ENCODE assay signal across 9 mouse cellular contexts in genomic region chr17:5923281-5923680, GRCm38 (mm10). TPM values are rescaled to one million over a fixed set of nuclear protein-coding genes. Genes with fewer than 3 reads are reported as not detected.
DNase-seq lines count a peak whose midpoint lies in the region; ATAC-seq lines count a peak whose summit lies in the region.
"Had no signal": no experiment of that assay in that cellular context is flagged by ENCODE, and none has a peak within 500 bp of the region (broad histone marks: within the 10 kb centered on the region; RNA-seq: fewer than 3 reads in every experiment).

No protein-coding gene starts in this region.

- no peak overlapping the region for H3K9ac ChIP-seq in kidney, embryonic 14.5 days (ENCODE audit: low read depth, low read length)
- H3K9ac ChIP-seq: limb, embryonic 15.5 days had no signal

- no peak overlapping the region for H3K27ac ChIP-seq in kidney, embryonic 14.5 days (ENCODE audit: low read depth, low read length)
- H3K27ac ChIP-seq: limb, embryonic 15.5 days had no signal

- peak; percentile 16 for DNase-seq in CD4-positive, CD25-positive, alpha-beta regulatory T cell, adult 2 months (ENCODE audit: low read depth, low spot score)
- peak; percentile 53 to 58 for DNase-seq in kidney, postnatal 4 days
- no peak for DNase-seq in kidney, adult 18-20 months
- DNase-seq in R1 (ENCODE audit: low read depth, low spot score): peak; percentile 56
- DNase-seq in induced T-regulatory cell, adult 2 months (ENCODE audit: low read depth): peak; percentile 23
- peak; percentile 62 to 78 for DNase-seq in right cerebral cortex, postnatal 10 days (ENCODE audit: low spot score in 2 of 2)

- H3K27me3 ChIP-seq in kidney, embryonic 14.5 days (ENCODE audit: control insufficient read depth, insufficient read depth, low read length): no peaks in the 10 kb centered on the region
- H3K27me3 ChIP-seq: limb, embryonic 15.5 days had no signal

- WGBS in kidney, embryonic 14.5 days: 78% methylated on average over 9 of the region's 9 CpGs

- no peaks in the 10 kb centered on the region for H3K4me1 ChIP-seq in kidney, embryonic 14.5 days (ENCODE audit: control insufficient read depth, insufficient read depth, low read length)
- H3K4me1 ChIP-seq: limb, embryonic 15.5 days had no signal

- H3K4me2 ChIP-seq in kidney, embryonic 14.5 days (replicated peaks; ENCODE audit: low read depth, low read length): no peak overlapping the region
- H3K4me2 ChIP-seq: limb, embryonic 15.5 days had no signal

- H3K9me3 ChIP-seq in kidney, embryonic 14.5 days (ENCODE audit: control insufficient read depth, low read length): no peaks in the 10 kb centered on the region
- H3K9me3 ChIP-seq: limb, embryonic 15.5 days had no signal

- no peak overlapping the region for H3K4me3 ChIP-seq in kidney, embryonic 14.5 days (ENCODE audit: low read length)
- H3K4me3 ChIP-seq: limb, embryonic 15.5 days had no signal

- ATAC-seq in CD4-positive, CD25-positive, alpha-beta regulatory T cell, adult 4 months: no peak
- no peak for ATAC-seq in kidney, embryonic 14.5 days (ENCODE audit: low FRiP score, low TSS enrichment)

- peaks cover 76% of the 10 kb centered on the region for H3K36me3 ChIP-seq in kidney, embryonic 14.5 days (ENCODE audit: control insufficient read depth, insufficient read depth, low read length)

RNA-seq across cellular contexts. Expression of gene Synj2, which starts 17.8 kb away (rescaled TPM):
- 10 to 100 TPM; 11.3 to 19.9 TPM for polyA plus RNA-seq in CD4-positive, CD25-positive, alpha-beta regulatory T cell, adult 4 months (2017; shearing (Covaris generic))
- 2.9 and 4.3 TPM in 2 replicates for polyA plus RNA-seq in kidney, embryonic 14.5 days (2014; fragmentation: Nextera tagmentation; extraction: Ambion mirVana)
